Mouse (Mus musculus): ENCODE data around the gene Shroom1.

DNA sequence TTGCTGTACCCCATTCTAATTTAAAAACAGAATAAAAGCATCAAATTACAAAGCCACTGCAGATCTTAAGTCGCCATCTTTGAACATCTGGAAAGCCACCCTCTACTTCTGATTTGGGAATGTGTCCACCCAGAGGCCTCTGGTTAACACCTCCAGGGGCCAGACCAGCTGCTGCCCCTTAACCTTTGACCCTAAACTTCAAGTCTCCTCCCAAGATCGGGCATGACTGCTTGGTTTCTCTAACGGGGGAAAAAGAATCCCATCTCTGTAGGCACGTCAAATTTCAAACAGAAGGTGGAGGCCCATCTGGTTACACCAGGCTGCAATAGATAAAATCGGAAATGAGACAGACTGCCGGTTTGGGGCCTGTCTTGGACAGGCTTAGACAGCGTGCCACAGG, 20.8 kb downstream of the Shroom1 start:
- no peak for TF ChIP-seq CTCF (IDR thresholded peaks at IDR 0.05; ENCODE audit: extremely low read depth, insufficient read depth, insufficient read length, insufficient replicate concordance)
- TF ChIP-seq POLR2A (IDR thresholded peaks at IDR 0.05; ENCODE audit: low read depth, low read length): no peak

All from spleen, adult 2 months (tissue).